Mouse (Mus musculus) testis, adult 2 months (tissue): Measurements from ENCODE around the gene Irgq.

ENCODE experiments used
- CTCF ChIP-seq: fragments of 200-500 bp; IDR thresholded peaks from 2 replicates; pipeline ENCODE4 v1.5.1; 2012; ENCODE audit warnings: low read depth, mild to moderate bottlenecking, inconsistent platforms, low read length, moderate library complexity; ENCODE audit not compliant: control insufficient read depth, insufficient read depth, insufficient replicate concordance
- POLR2A ChIP-seq: fragments of 200-500 bp; IDR thresholded peaks from 2 replicates; pipeline ENCODE4 v1.6.1; 2012; ENCODE audit warnings: low read depth, mild to moderate bottlenecking, inconsistent platforms, low read length, moderate library complexity; ENCODE audit not compliant: control insufficient read depth

GRCm38 (mm10) chr7:24530062-24530931 lies at the start of gene Irgq:
- TF ChIP-seq POLR2A (peak; percentile 39), CTCF (peak; percentile 3; the same call in 1 of the 2 replicates)
